Mouse (Mus musculus) lung, postnatal 0 days (tissue): ENCODE measurements around the gene Cnst.

ENCODE experiments used
- CTCF ChIP-seq: IDR thresholded peaks from 2 replicates; pipeline ENCODE4 v1.5.1; 2016; ENCODE audit warnings: antibody characterized with exemption, mild to moderate bottlenecking
- EP300 ChIP-seq: IDR thresholded peaks from 2 replicates; pipeline ENCODE4 v1.6.1; 2016; ENCODE audit warnings: antibody characterized with exemption, mild to moderate bottlenecking, control low read depth

DNA sequence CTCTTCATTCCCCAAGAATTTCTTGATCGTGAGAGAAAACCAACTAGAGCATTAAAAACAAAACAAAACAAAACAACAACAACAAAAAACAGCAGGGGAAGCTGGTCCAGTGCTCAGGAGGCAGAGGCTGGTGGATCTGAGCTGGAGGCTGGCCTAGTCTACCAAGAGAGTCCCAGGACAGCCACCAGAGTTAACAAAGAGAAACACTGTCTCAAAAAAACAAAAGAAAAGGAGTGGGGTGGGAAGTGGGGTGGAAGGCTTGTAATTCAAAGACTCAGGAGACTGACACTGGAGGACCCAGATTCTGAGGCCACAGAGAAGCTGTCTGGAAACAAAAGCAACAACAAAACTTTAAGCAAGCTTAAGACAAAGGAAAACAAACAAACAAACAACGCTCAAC is 120.8 kb downstream of the Cnst start:
- TF ChIP-seq CTCF (no peak), EP300 (no peak)
